Mouse (Mus musculus): ENCODE data around the gene Exoc3l2. TPM values are rescaled to one million over a fixed set of nuclear protein-coding genes. Genes with fewer than 3 reads are reported as not detected.

The Exoc3l2 gene
- 1 to 10 TPM in 1 of 2 experiments, under 1 TPM in 1; 0.91 to 1.0 TPM for total RNA-seq (2021)
- long read RNA-seq, experiment 1, partial matches to known transcripts, result 1 of 1 reads
- long read RNA-seq, experiment 1, other reads (novel, unspliced or antisense), result 0 of 1 reads
- long read RNA-seq, experiment 2, partial matches to known transcripts, result 2 of 2 reads
- long read RNA-seq, experiment 2, other reads (novel, unspliced or antisense), result 0 of 2 reads

- DNase-seq (ENCODE audit: low spot score in 2 of 2), result no peak
Measured at GRCm38 (mm10) chr7:19462884-19463381, at the start of gene Exoc3l2. Gene Exoc3l2 (plus strand): TSS chr7:19463331.

DNA sequence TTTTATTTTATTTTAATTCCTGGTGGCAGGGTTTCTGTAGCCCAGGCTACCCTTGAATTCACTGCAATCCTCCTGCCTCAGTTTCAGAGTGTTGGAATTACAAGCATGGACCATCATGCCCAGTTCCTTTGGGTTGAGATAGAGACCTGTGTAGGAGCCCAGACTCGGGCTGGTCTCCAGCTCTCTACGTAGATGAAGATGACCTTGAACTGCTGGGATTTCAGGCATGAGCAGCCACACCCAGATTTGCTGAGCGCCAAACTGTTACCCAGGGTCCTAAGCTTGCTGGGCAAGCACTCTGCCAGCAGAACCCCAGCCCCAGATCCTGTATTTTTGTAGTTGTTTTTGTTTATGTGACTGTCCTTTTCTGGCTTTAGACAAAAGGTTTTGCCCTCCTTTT is 49.6 kb upstream of the Exoc3l2 start:
- no peak for DNase-seq (ENCODE audit: low spot score in 2 of 2)

DNA sequence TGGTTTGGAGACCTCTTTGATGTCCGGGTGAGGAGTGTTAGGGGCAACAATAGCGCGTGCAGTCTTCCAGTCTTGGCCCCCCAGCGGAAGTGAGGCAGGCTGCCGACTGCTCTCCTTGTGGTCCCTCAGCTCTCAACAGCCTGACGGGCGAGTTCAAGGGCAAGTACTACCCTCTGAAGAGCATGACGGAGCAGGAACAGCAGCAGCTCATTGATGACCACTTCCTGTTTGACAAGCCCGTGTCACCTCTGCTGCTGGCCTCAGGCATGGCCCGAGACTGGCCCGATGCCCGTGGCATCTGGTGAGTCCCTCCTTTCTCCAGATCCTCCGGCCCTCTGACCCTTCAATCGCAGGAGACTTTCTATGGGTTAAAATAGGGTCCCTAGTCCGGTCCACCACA is 46.5 kb upstream of the Exoc3l2 start:
- DNase-seq (ENCODE audit: low spot score in 2 of 2), result no peak

DNA sequence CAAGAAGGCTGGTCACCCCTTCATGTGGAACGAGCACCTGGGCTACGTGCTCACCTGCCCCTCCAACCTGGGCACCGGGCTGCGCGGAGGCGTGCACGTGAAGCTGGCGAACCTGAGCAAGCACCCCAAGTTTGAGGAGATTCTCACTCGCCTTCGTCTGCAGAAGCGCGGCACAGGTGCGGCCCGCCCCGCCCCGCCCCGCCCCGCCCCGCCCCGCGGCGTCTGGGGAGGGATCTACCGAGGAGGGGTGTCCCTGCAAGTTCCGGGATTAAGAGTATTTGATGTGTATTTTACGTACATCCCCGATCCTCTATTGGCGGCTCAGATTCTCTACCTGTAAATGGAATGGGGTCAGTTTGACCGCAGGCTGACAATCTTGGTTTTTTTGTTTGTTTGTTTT is 43.0 kb upstream of the Exoc3l2 start:
- no peak for DNase-seq (ENCODE audit: low spot score in 2 of 2)

DNA sequence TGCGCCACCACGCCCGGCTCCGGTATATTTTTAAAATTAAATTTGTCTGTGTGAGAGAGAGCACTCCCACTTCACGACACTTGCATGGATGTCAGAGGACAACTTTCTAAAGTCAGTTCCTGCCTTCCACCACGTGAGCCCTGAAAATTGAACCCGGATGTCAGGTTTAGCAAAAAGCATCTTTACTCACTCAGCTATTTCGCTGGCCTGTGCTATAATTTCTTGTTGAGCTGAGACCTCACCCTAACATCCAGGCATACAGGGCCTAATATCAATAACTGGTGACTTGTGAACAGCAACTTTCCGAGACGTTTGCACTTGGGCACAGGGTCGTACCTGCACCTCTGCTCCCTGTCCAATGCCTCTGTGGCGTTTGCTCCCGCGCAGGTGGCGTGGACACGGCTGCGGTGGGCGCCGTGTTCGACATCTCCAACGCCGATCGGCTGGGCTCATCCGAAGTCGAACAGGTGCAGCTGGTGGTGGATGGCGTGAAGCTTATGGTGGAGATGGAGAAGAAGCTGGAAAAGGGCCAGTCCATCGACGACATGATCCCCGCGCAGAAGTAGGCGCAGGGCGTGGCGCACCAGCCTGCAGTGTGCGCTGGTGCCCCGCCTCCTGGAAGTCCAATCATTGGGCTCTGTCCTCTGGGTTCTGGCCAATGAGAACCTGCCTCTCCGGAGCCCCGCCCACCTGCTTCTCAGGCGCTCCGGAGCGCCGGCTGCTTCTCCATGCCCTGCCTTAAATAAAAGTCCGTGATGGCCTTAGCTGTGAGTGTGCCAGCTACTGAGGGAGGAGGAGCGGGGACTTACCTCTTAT is 42.1 kb upstream of the Exoc3l2 start:
- DNase-seq (ENCODE audit: low spot score in 2 of 2), result peak; percentile 74 to 89

GRCm38 (mm10) chr7:19423083-19423482 is 40.0 kb upstream of the Exoc3l2 start:
- no peak for DNase-seq (ENCODE audit: low spot score in 2 of 2)

DNA sequence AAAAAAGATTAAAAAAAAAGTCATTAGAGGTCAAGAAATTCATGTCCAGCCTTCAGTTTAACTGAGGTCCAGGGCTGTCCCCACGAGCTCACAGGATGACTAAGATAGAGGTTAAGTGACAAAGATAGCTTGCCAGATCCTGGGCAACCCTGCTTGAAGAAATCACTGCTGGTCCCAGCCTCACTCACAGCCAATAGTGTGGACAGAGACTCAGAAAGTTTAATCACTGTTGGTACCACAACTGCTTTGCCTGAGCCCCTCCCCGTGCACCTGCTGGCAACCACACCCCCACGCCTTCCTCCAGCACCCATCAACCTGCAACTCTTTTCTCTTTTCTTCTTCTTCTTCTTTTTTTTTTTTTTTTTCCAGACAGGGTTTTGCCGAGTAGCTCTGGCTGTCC is 39.1 kb upstream of the Exoc3l2 start:
- no peak for DNase-seq (ENCODE audit: low spot score in 2 of 2)

GRCm38 (mm10) chr7:19426349-19426748 is 36.8 kb upstream of the Exoc3l2 start:
- DNase-seq (ENCODE audit: low spot score in 2 of 2), result no peak

- no peak for DNase-seq (ENCODE audit: low spot score in 2 of 2)
Measured at GRCm38 (mm10) chr7:19426888-19427287, 36.2 kb upstream of the Exoc3l2 start.

DNA sequence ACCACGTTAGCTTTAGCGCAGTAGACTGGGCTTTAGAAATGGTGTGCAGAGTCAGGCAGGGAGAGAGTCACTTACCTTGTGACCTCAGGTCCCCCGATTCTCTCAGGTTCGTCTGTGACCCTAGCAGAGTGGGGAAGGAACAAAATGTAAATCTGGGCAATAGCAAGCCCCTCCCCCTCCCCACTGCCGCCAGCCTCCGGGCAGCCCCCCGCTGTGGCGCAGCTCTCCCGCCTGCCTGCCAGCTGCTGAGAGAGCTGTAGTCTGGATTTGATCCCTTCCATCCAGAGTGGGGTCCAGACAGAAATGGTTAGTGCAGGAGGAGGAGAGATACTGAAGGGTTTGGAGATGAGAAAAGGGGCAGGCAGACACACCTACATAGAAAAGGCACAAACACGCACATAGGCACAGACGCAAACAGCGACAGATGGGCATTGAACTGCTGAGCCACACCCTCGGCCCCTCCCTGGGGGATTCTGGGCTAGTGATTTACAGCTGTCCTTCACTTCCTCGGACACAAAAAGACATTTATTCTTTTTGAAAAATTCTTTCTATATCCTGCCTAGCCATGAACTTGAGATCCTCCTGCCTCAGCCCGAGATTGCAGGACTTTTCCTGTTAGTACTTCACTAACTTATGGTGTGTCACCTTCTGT is 35.0 kb upstream of the Exoc3l2 start:
- DNase-seq (ENCODE audit: low spot score in 2 of 2), result no peak

GRCm38 (mm10) chr7:19429726-19430125 is 33.4 kb upstream of the Exoc3l2 start:
- DNase-seq (ENCODE audit: low spot score in 2 of 2), result no peak

GRCm38 (mm10) chr7:19430402-19430801 is 32.7 kb upstream of the Exoc3l2 start:
- DNase-seq (ENCODE audit: low spot score in 2 of 2), result no peak

DNA sequence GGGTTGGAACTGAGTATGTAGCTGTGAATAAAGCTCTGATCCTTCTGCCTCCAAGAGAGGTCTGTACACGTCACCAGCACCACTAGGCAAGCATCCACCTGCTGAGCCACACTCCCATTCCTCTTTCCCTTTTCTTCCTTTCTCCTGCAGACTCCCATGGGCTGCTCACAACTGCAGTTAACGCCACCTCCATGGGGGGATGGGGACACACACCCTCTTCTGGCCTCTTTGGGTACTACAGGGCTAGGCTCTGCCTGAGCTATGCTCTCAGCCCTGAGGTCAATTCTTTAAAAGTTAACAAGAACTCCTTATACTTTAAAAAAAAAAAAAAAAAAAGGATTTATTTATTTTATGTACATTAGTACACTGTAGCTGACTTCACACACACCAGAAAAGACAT is 30.7 kb upstream of the Exoc3l2 start:
- no peak for DNase-seq (ENCODE audit: low spot score in 2 of 2)

- no peak for DNase-seq (ENCODE audit: low spot score in 2 of 2)
Measured at GRCm38 (mm10) chr7:19436276-19436675, 26.9 kb upstream of the Exoc3l2 start.

DNA sequence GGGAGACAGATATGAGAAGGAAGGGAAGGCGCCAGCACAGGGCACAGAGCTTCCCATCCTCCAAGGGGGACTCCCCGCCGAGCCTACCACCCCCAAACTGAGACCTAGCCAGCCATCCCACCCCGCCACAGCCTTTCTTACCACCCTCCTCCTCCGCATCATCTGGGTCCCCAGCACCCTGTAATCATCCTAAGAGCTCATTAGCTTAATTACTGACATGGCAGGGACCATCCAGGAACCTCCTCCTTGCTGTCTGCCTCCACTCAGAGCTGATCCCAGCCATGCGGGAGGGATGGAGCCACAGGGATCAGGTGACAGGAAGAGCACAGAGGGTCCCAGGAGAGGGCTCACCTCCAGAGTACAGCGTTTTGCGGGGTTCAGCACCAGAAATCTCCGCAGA is 26.1 kb upstream of the Exoc3l2 start:
- DNase-seq (ENCODE audit: low spot score in 2 of 2), result peak in 1 of 2 experiments; percentile 46

DNA sequence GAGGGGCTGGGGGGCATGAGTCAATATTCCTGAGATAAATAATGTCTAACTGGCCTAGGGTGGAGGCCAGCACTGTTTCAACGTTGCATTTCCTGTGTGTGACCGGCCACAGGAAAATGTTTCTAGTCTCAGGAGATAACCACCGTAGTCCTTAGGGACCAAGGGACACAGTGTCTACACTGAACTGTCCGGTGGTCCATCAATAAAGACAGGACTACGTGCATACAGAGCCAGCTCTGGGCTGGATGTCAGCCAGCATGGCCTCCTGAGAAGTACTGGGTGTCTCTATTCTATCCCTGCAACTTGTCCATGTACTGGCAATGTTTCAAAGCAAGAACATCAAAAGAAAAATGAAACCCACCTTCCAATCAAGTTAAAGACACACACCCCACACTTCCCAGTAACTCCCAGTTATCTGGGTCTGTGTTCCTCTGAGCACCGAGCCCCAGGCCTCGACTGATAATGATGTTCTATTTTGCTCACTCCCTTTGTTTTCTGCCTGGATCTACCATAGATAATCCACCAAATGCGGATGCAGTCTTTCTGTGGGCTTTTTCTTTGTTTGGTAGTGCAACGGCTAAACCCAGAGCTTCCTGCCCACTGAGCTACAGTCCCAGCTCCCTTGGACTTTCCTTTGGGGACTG is 21.6 kb upstream of the Exoc3l2 start:
- DNase-seq (ENCODE audit: low spot score in 2 of 2), result no peak

GRCm38 (mm10) chr7:19443344-19443743 is 19.8 kb upstream of the Exoc3l2 start:
- peak; percentile 84 to 88 for DNase-seq (ENCODE audit: low spot score in 2 of 2)

- no peak for DNase-seq (ENCODE audit: low spot score in 2 of 2)
Measured at GRCm38 (mm10) chr7:19444801-19445200, 18.3 kb upstream of the Exoc3l2 start.

DNA sequence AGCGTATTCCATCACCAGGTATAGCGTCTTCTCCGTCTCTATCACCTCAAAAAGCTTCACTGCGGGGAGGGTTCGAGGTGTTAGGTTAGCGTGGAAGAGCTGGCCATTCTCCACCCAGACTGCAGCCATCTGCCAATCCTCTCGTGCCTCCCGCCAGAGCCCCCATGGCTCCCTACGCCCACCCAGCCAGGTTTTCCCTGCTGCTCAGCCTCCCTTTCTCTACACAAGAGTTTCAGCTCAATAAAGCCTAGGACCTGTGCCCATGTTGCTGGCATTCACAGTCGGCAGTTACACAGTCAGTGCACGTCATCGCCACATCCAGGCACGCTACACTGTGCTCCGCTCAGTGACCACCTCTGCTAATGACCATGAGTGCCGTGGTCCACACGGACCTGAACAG is 15.4 kb upstream of the Exoc3l2 start:
- DNase-seq (ENCODE audit: low spot score in 2 of 2), result peak; percentile 54 to 82

DNA sequence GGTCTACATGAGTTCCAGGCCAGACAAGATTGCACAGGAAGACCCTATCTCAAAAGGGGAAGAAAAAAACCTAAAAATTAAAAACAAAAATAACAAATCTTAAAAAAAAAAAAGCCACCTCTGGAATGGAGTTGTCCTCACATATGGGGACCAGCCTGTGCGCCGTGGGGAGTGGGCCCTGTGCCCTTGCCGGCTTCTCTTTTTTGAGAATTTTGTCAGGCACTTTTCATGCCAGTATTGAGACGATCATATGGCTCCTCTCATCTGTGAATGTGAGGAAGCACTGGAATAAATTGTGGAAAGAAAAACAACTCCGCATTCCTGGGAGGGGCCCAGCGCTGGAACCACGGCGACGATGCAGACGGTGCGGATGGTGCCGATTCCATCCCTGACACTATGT is 14.0 kb upstream of the Exoc3l2 start:
- DNase-seq (ENCODE audit: low spot score in 2 of 2), result peak in 1 of 2 experiments; percentile 75

DNA sequence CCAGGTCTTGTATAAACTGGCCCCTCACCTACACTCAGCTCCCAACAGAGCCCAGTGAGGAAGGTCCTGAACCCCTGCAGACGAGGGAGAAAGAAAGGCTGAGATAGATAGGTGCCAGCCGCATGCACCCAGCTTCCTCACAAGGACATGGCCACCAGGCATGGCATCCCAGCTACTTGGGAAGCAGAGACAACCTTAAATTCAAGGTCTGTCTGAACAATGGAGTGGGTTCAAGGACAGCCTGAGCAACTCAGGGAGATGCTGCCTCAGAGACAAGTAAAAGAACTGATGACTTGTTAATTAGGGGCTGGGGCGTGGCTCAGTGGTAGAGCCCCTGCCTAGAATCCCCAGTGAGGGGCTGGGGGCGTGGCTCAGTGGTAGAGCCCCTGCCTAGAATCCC is 7.9 kb upstream of the Exoc3l2 start:
- no peak for DNase-seq (ENCODE audit: low spot score in 2 of 2)

Data from layer of hippocampus, postnatal 14 days (tissue).